Mouse (Mus musculus) midbrain, embryonic 13.5 days (tissue): Measurements from ENCODE around the gene Il4ra. TPM values are rescaled to one million over a fixed set of nuclear protein-coding genes. Genes with fewer than 3 reads are reported as not detected.

Source experiments
- polyA plus RNA-seq: library from polyadenylated mRNA; unstranded; fragments of >200 nt; fragmentation: Nextera tagmentation; extraction: Ambion mirVana; gene quantifications from 2 replicates; pipeline ENCODE4 v1.2.1, GENCODE M21; 2015

The Il4ra gene
- polyA plus RNA-seq, 1 experiment from 2014 or later = 3.0 TPM

Other genes starting within 250 kb of the Il4ra start
- 6.2 and 6.9 TPM in 2 replicates for gene Kdm8, start 107.4 kb upstream of the Il4ra start, polyA plus RNA-seq
- gene Nsmce1, start 60.5 kb upstream of the Il4ra start, polyA plus RNA-seq = 110 and 116 TPM in 2 replicates
- 0.31 and 0.48 TPM in 2 replicates for gene Il21r, start 51.3 kb downstream of the Il4ra start, polyA plus RNA-seq
- 37.0 and 42.3 TPM in 2 replicates for gene Gtf3c1, start 155.7 kb downstream of the Il4ra start, polyA plus RNA-seq
- gene D430042O09Rik, start 155.8 kb downstream of the Il4ra start, polyA plus RNA-seq = 7.5 and 9.2 TPM in 2 replicates